Mouse (Mus musculus): ENCODE data around the gene Rnasek. TPM values are rescaled to one million over a fixed set of nuclear protein-coding genes. Genes with fewer than 3 reads are reported as not detected.
A peak's percentile ranks its signal among the peaks of the same experiment; 100 is the strongest.

The Rnasek gene
- polyA plus RNA-seq, 1 experiment = 485 TPM

DNA sequence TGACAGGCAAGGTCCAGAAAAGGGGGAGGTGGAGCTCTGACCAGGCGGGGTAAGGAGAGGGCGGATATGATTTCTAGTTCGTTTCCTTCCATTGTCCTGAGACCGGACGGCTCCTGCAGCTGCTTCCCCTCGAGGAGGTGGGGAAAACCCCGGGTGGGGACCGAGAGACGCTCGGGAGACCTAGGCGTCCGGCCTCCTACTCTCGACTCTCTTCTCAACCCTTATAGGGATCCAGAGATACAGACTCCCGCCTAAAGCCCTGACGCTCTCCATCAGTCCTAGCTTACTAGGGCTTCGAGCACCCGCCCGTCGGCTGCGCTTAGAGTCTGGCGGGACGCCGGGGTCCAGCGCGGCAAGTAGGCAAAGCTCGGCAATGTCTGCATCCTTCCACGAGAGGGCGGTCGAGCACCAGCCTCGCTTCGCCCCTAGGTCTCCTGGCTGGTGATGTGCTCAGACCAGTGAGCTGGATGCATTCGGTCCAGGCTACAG is 9.4 kb downstream of the Rnasek start:
- WGBS = under 1% methylated on average over 32 of the region's 32 CpGs
- Histone ChIP-seq H3K4me1 (ENCODE audit: control insufficient read depth, insufficient read depth, low read length) (peaks cover 8% of the 10 kb centered on the region), H3K36me3 (ENCODE audit: control insufficient read depth, insufficient read depth, low read length) (no peaks in the 10 kb centered on the region), H3K4me3 (ENCODE audit: insufficient read depth, low read depth, low read length) (peak overlapping the region; percentile 49; the same call in 1 of the 2 replicates), H3K27me3 (replicated peaks; ENCODE audit: control insufficient read depth, insufficient read depth, low read length) (no peaks in the 10 kb centered on the region), H3K27ac (ENCODE audit: insufficient read depth, low read depth, low read length) (peak overlapping the region; percentile 81)
- peak; percentile 98 for TF ChIP-seq CTCF (conservative IDR thresholded peaks at IDR 0.05; ENCODE audit: insufficient read depth, insufficient read length, low read depth, low read length)
- peak; percentile 5 for TF ChIP-seq POLR2A (IDR thresholded peaks at IDR 0.05; ENCODE audit: low read depth, low read length)
- peak; percentile 86 for DNase-seq

DNA sequence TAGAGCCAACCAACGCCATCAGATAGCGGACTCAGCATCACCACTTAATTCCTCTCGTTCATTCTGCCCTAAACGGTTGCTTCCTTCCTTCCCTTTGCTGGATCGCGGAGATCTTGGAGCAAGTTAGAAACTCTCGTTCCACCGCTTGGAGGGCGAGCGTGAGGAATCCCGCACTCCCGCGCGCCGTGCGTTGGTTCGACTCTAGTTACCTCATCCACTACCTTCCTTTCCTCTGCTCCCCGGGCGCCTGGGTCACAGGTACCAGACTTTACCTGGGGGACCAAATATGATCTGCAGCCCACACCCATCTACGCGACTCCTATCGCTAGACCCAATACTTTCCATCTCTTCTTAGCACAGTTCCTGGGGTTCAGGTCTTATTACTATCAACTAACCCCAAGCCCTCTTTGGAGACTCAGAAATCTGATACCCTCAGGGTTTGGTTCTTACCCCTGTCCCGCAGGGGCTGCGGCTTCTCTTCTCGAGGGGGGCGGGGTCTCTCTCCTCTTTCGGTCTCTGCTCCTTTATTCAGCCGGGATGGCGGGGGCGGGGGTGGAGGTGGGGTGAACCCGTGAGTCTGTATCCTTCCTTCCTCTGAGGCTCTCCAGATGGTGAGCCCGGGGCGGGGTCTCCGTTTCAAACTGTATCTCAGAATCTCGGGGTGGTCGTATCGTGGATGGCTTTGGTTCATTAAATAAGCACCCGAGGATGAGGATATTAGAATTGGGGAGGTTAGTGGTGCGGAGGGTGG is 10.2 kb downstream of the Rnasek start, which contains the start of gene Bcl6b:
Bcl6b (minus strand) TSS at position 539 of the 751 bp plus-strand sequence.
- WGBS = 2% methylated on average over 39 of the region's 39 CpGs
- DNase-seq = no peak
- Histone ChIP-seq H3K27me3 (replicated peaks; ENCODE audit: control insufficient read depth, insufficient read depth, low read length) (no peaks in the 10 kb centered on the region), H3K27ac (ENCODE audit: insufficient read depth, low read depth, low read length) (peak within 1 kb of the TSS; percentile 81), H3K4me3 (ENCODE audit: insufficient read depth, low read depth, low read length) (peak within 1 kb of the TSS; percentile 49), H3K36me3 (ENCODE audit: control insufficient read depth, insufficient read depth, low read length) (no peaks in the 10 kb centered on the region), H3K4me1 (ENCODE audit: control insufficient read depth, insufficient read depth, low read length) (peaks cover 8% of the 10 kb centered on the region)
- TF ChIP-seq POLR2A (IDR thresholded peaks at IDR 0.05; ENCODE audit: low read depth, low read length) = no peak
- no peak for TF ChIP-seq CTCF (conservative IDR thresholded peaks at IDR 0.05; ENCODE audit: insufficient read depth, insufficient read length, low read depth, low read length)

DNA sequence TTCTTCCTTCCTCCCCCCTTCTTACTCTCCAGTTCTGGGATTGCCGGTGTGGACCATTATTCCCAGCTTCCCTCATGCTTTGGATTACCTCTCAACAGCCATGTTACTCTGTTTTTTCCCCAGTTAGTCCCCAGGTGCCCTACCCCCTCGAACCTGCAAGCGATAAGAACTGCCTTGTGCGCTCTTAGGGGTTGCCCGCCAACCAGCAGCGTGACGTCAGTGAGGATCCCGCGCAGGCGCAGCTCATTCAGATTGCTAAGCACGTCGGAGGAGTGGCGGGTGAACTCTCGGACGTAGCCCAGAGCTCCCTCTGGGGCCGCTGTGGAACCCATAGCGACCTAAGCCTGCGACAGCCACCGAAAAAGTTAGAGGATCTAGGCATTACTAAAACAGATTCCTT is 10.8 kb downstream of the Rnasek start:
- H3K27me3 ChIP-seq (replicated peaks; ENCODE audit: control insufficient read depth, insufficient read depth, low read length) = no peaks in the 10 kb centered on the region
- peak overlapping the region; percentile 57; the same call in 1 of the 2 replicates for H3K27ac ChIP-seq (ENCODE audit: insufficient read depth, low read depth, low read length)
- H3K4me1 ChIP-seq (ENCODE audit: control insufficient read depth, insufficient read depth, low read length) = peaks cover 13% of the 10 kb centered on the region
- H3K4me3 ChIP-seq (ENCODE audit: insufficient read depth, low read depth, low read length) = peak overlapping the region; percentile 49
- no peaks in the 10 kb centered on the region for H3K36me3 ChIP-seq (ENCODE audit: control insufficient read depth, insufficient read depth, low read length)
- peak; percentile 91 for DNase-seq
- TF ChIP-seq CTCF (conservative IDR thresholded peaks at IDR 0.05; ENCODE audit: insufficient read depth, insufficient read length, low read depth, low read length) = no peak
- TF ChIP-seq POLR2A (IDR thresholded peaks at IDR 0.05; ENCODE audit: low read depth, low read length) = no peak
- 2% methylated on average over 19 of the region's 19 CpGs for WGBS

DNA sequence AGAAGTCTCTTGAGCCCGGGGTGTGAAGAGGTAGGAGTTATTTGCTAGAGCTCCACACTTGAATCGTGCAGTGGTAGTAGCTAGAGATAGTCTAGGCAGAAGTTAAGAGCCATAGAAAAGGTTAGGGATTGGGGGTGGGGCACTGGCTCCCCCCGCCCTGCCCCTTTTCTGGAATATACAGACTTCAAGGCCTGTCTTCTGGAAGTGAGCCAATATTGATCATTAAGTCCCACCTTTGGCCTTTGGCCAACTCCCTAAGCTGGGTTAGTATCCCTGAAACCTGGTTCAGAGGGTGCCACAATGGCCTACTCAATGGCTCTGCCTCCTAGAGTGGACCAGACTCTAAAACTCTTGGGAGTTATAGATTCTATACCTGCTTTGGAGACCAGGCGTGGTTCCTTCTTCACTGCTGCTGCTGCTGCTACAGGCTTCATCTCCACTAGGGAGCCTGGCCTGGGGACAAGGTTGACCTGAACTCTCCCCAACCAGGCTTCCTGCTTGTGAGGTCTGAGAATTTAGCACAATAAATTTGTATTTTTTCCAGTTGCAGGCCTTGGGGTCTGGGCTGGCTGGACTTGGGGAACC is 11.9 kb downstream of the Rnasek start:
- no peaks in the 10 kb centered on the region for H3K36me3 ChIP-seq (ENCODE audit: control insufficient read depth, insufficient read depth, low read length)
- no peaks in the 10 kb centered on the region for H3K27me3 ChIP-seq (replicated peaks; ENCODE audit: control insufficient read depth, insufficient read depth, low read length)
- TF ChIP-seq POLR2A (IDR thresholded peaks at IDR 0.05; ENCODE audit: low read depth, low read length) = no peak
- no peak for TF ChIP-seq CTCF (conservative IDR thresholded peaks at IDR 0.05; ENCODE audit: insufficient read depth, insufficient read length, low read depth, low read length)
- peaks cover 13% of the 10 kb centered on the region for H3K4me1 ChIP-seq (ENCODE audit: control insufficient read depth, insufficient read depth, low read length)
- no peak for DNase-seq
- H3K27ac ChIP-seq (ENCODE audit: insufficient read depth, low read depth, low read length) = no peak overlapping the region
- 76% methylated on average over 4 of the region's 4 CpGs for WGBS
- no peak overlapping the region for H3K4me3 ChIP-seq (ENCODE audit: insufficient read depth, low read depth, low read length)

DNA sequence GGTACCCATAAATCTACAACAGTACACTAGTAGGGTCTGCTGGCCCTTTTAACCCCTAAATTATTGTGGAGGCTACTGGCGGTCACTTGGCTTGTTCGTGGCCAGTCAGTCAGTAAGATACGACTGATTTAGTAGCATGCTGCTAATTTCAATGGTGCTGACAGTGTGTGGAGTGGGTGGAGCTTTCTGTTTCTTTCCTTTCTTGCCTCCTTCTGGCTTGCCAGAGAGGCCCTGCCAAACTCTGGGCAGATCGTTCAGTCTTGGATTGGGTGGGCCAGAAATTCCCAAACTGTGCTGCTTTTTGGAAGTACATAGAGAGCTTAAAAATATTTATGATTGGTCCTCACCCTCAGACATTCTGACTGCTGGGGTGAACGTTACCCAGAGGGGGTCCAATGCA is 12.5 kb downstream of the Rnasek start:
- H3K27me3 ChIP-seq (replicated peaks; ENCODE audit: control insufficient read depth, insufficient read depth, low read length) = no peaks in the 10 kb centered on the region
- TF ChIP-seq CTCF (conservative IDR thresholded peaks at IDR 0.05; ENCODE audit: insufficient read depth, insufficient read length, low read depth, low read length) (no peak), POLR2A (IDR thresholded peaks at IDR 0.05; ENCODE audit: low read depth, low read length) (no peak)
- DNase-seq = peak; percentile 10
- 36% methylated on average over 5 of the region's 5 CpGs for WGBS
- no peak overlapping the region for H3K4me3 ChIP-seq (ENCODE audit: insufficient read depth, low read depth, low read length)
- H3K27ac ChIP-seq (ENCODE audit: insufficient read depth, low read depth, low read length) = no peak overlapping the region
- peaks cover 17% of the 10 kb centered on the region for H3K4me1 ChIP-seq (ENCODE audit: control insufficient read depth, insufficient read depth, low read length)
- no peaks in the 10 kb centered on the region for H3K36me3 ChIP-seq (ENCODE audit: control insufficient read depth, insufficient read depth, low read length)

DNA sequence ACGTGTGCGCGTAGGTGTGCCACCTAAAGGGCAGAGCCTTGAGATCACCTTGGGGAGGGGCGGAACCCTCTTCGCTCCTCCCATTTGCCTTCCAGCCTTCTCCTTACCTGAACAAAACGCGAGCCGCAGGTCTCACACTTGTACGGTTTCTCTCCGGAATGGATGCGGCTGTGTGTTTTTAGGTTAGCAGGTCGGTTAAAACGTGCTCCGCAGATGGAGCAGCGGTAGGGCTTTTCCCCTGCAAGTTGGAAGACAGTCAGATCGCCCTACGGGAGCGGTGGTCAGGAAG is 13.1 kb downstream of the Rnasek start:
- H3K27ac ChIP-seq (ENCODE audit: insufficient read depth, low read depth, low read length) = no peak overlapping the region
- 15% methylated on average over 18 of the region's 18 CpGs for WGBS

More for the DNA sequence above, 13.1 kb downstream of the Rnasek start:
- H3K4me3 ChIP-seq (ENCODE audit: insufficient read depth, low read depth, low read length) = peak overlapping the region; percentile 25
- peaks cover 18% of the 10 kb centered on the region for H3K4me1 ChIP-seq (ENCODE audit: control insufficient read depth, insufficient read depth, low read length)
- no peaks in the 10 kb centered on the region for H3K36me3 ChIP-seq (ENCODE audit: control insufficient read depth, insufficient read depth, low read length)
- H3K27me3 ChIP-seq (replicated peaks; ENCODE audit: control insufficient read depth, insufficient read depth, low read length) = no peaks in the 10 kb centered on the region
- DNase-seq = peak; percentile 61
- TF ChIP-seq POLR2A (IDR thresholded peaks at IDR 0.05; ENCODE audit: low read depth, low read length) (no peak), CTCF (conservative IDR thresholded peaks at IDR 0.05; ENCODE audit: insufficient read depth, insufficient read length, low read depth, low read length) (no peak)
